Mouse (Mus musculus): ENCODE measurements at regions not wholly inside any gene's neighbourhood (a gene's known extent, or its start where the extent isn't known, plus 50 kb on each side); places are given as distances from the start of the nearest gene placed in this dataset.

DNA sequence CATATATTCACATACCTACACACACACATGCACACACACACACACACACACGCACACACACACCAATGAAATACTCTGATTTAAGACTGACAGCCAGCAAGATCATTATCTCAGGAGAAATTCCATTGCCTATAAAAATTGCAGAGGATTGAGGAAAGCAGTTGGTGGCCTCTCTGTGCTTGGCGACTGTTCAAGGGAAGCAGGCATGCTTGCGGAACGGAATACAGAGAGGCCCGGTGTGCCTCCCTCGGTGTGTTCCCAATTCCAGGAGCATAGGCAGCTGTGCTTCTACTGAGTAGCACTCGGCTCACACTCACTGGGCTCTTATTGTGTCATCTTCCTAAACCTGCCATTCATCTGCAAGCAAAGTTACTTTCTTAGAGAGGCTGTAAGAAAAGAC, 310.3 kb upstream of the Mki67 start:
- Histone ChIP-seq H3K4me2 (ENCODE audit: low read depth, low read length) (no peak overlapping the region), H3K9me3 (replicated peaks; ENCODE audit: control insufficient read depth, low read length) (no peaks in the 10 kb centered on the region), H3K9ac (replicated peaks; ENCODE audit: low read length) (no peak overlapping the region), H3K4me3 (ENCODE audit: low read depth, low read length) (no peak overlapping the region), H3K4me1 (ENCODE audit: control insufficient read depth, insufficient read depth, low read length) (no peaks in the 10 kb centered on the region), H3K36me3 (replicated peaks; ENCODE audit: control insufficient read depth, insufficient read depth, low read depth, low read length) (no peaks in the 10 kb centered on the region), H3K27ac (replicated peaks; ENCODE audit: low read depth, low read length) (no peak overlapping the region), H3K27me3 (ENCODE audit: control insufficient read depth, insufficient read depth, low read length) (no peaks in the 10 kb centered on the region)
- 71% methylated on average over 7 of the region's 7 CpGs for WGBS
- DNase-seq (ENCODE audit: low spot score) (no peak), ATAC-seq (replicated peaks; ENCODE audit: insufficient number of reproducible peaks, low FRiP score, low TSS enrichment, low read depth) (no peak)

DNA sequence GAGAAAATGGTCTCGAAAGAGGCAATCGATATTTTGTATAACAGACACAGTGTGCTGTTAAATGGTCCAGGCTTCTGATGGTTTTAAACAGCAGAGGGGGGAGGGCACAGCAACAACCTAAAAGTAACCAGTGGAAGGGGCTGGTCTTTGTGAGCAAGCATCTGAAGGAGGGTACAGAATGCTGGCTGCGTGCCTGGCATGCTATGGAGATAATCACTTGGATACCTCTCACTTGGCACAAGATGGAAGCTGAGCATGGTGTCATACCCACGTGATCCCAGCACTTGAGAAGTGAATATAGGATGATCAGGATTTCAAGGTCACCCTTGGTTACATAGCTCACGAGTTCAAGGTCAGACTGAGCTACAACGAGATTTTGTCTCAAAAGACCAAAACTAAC, 315.9 kb upstream of the Mki67 start:
- Histone ChIP-seq H3K36me3 (replicated peaks; ENCODE audit: control insufficient read depth, insufficient read depth, low read depth, low read length) (no peaks in the 10 kb centered on the region), H3K9ac (replicated peaks; ENCODE audit: low read length) (no peak overlapping the region), H3K27ac (replicated peaks; ENCODE audit: low read depth, low read length) (no peak overlapping the region), H3K4me2 (ENCODE audit: low read depth, low read length) (no peak overlapping the region), H3K27me3 (ENCODE audit: control insufficient read depth, insufficient read depth, low read length) (no peaks in the 10 kb centered on the region), H3K4me3 (ENCODE audit: low read depth, low read length) (no peak overlapping the region), H3K4me1 (ENCODE audit: control insufficient read depth, insufficient read depth, low read length) (no peaks in the 10 kb centered on the region), H3K9me3 (replicated peaks; ENCODE audit: control insufficient read depth, low read length) (no peaks in the 10 kb centered on the region)
- DNase-seq (ENCODE audit: low spot score) (no peak), ATAC-seq (replicated peaks; ENCODE audit: insufficient number of reproducible peaks, low FRiP score, low TSS enrichment, low read depth) (no peak)
- WGBS: 90% methylated on average over 6 of the region's 6 CpGs

DNA sequence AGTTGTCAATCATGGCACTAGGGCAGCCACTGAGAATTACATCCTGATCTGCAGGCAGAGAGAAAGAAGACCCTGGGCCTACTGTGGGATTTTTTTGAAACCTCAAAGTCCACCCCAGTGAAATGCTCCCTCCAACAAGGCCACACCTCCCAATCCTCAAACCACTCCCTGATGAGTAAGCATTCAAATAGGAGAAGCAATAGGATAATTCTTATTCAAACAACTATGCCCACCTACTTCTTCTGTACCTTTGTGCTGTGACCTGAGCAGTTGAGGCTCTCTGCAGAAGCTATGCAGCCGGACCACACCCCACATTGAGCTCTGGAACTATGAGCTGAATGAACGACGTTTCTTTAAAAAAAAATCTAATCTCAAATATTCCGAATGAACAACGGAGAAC, 317.4 kb upstream of the Mki67 start:
- Histone ChIP-seq H3K4me2 (ENCODE audit: low read depth, low read length) (no peak overlapping the region), H3K9ac (replicated peaks; ENCODE audit: low read length) (no peak overlapping the region), H3K9me3 (replicated peaks; ENCODE audit: control insufficient read depth, low read length) (no peaks in the 10 kb centered on the region), H3K36me3 (replicated peaks; ENCODE audit: control insufficient read depth, insufficient read depth, low read depth, low read length) (no peaks in the 10 kb centered on the region), H3K27me3 (ENCODE audit: control insufficient read depth, insufficient read depth, low read length) (no peaks in the 10 kb centered on the region), H3K4me1 (ENCODE audit: control insufficient read depth, insufficient read depth, low read length) (no peaks in the 10 kb centered on the region), H3K4me3 (ENCODE audit: low read depth, low read length) (no peak overlapping the region), H3K27ac (replicated peaks; ENCODE audit: low read depth, low read length) (no peak overlapping the region)
- ATAC-seq (replicated peaks; ENCODE audit: insufficient number of reproducible peaks, low FRiP score, low TSS enrichment, low read depth) (no peak), DNase-seq (ENCODE audit: low spot score) (no peak)
- 89% methylated on average over 5 of the region's 5 CpGs for WGBS

- H3K9ac ChIP-seq (replicated peaks; ENCODE audit: low read length): no peak overlapping the region
- H3K36me3 ChIP-seq (replicated peaks; ENCODE audit: control insufficient read depth, insufficient read depth, low read depth, low read length): no peaks in the 10 kb centered on the region
- DNase-seq (ENCODE audit: low spot score) (no peak), ATAC-seq (replicated peaks; ENCODE audit: insufficient number of reproducible peaks, low FRiP score, low TSS enrichment, low read depth) (no peak)
- no peak overlapping the region for H3K4me3 ChIP-seq (ENCODE audit: low read depth, low read length)
- H3K9me3 ChIP-seq (replicated peaks; ENCODE audit: control insufficient read depth, low read length): no peaks in the 10 kb centered on the region
- 81% methylated on average over 7 of the region's 7 CpGs for WGBS
- no peaks in the 10 kb centered on the region for H3K27me3 ChIP-seq (ENCODE audit: control insufficient read depth, insufficient read depth, low read length)
- H3K4me2 ChIP-seq (ENCODE audit: low read depth, low read length): no peak overlapping the region
- no peaks in the 10 kb centered on the region for H3K4me1 ChIP-seq (ENCODE audit: control insufficient read depth, insufficient read depth, low read length)
- H3K27ac ChIP-seq (replicated peaks; ENCODE audit: low read depth, low read length): no peak overlapping the region
These were observed 319.6 kb upstream of the Mki67 start for GRCm38 (mm10) chr7:136035735-136036134.

GRCm38 (mm10) chr7:136038072-136038471, 321.9 kb upstream of the Mki67 start:
- Histone ChIP-seq H3K27me3 (ENCODE audit: control insufficient read depth, insufficient read depth, low read length) (no peaks in the 10 kb centered on the region), H3K9me3 (replicated peaks; ENCODE audit: control insufficient read depth, low read length) (no peaks in the 10 kb centered on the region), H3K4me1 (ENCODE audit: control insufficient read depth, insufficient read depth, low read length) (no peaks in the 10 kb centered on the region), H3K4me2 (ENCODE audit: low read depth, low read length) (no peak overlapping the region), H3K9ac (replicated peaks; ENCODE audit: low read length) (no peak overlapping the region), H3K27ac (replicated peaks; ENCODE audit: low read depth, low read length) (no peak overlapping the region), H3K4me3 (ENCODE audit: low read depth, low read length) (no peak overlapping the region), H3K36me3 (replicated peaks; ENCODE audit: control insufficient read depth, insufficient read depth, low read depth, low read length) (no peaks in the 10 kb centered on the region)
- DNase-seq (ENCODE audit: low spot score): no peak
- ATAC-seq (replicated peaks; ENCODE audit: insufficient number of reproducible peaks, low FRiP score, low TSS enrichment, low read depth): no peak
- WGBS: 82% methylated on average over 5 of the region's 5 CpGs

DNA sequence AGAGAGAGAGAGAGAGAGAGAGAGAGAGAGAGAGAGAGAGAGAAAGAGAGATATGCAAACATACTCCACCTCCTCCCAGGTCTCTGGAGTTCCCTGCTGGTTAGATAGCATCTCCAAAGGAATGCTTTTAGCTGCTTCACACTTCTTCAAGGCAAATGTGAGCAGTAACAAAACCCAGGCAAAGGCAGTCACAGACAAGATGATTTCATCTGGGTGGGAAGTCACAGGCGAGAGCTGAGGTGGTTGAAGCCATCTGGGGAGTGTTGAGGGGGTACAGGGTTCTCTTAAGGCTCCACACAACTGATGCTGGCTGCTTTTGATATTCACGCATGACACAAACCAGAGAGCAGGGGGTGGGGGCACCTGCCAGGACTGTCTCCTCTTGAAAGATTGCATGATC, 322.7 kb upstream of the Mki67 start:
- Histone ChIP-seq H3K27me3 (ENCODE audit: control insufficient read depth, insufficient read depth, low read length) (no peaks in the 10 kb centered on the region), H3K4me3 (ENCODE audit: low read depth, low read length) (no peak overlapping the region), H3K4me2 (ENCODE audit: low read depth, low read length) (no peak overlapping the region), H3K9ac (replicated peaks; ENCODE audit: low read length) (no peak overlapping the region), H3K4me1 (ENCODE audit: control insufficient read depth, insufficient read depth, low read length) (no peaks in the 10 kb centered on the region), H3K36me3 (replicated peaks; ENCODE audit: control insufficient read depth, insufficient read depth, low read depth, low read length) (no peaks in the 10 kb centered on the region), H3K27ac (replicated peaks; ENCODE audit: low read depth, low read length) (no peak overlapping the region), H3K9me3 (replicated peaks; ENCODE audit: control insufficient read depth, low read length) (no peaks in the 10 kb centered on the region)
- DNase-seq (ENCODE audit: low spot score) (peak; percentile 43), ATAC-seq (replicated peaks; ENCODE audit: insufficient number of reproducible peaks, low FRiP score, low TSS enrichment, low read depth) (no peak)
- WGBS: 59% methylated on average over 2 of the region's 2 CpGs

GRCm38 (mm10) chr7:136041921-136042320, 325.8 kb upstream of the Mki67 start:
- H3K4me2 ChIP-seq (ENCODE audit: low read depth, low read length): no peak overlapping the region
- H3K4me1 ChIP-seq (ENCODE audit: control insufficient read depth, insufficient read depth, low read length): peaks cover 4% of the 10 kb centered on the region
- H3K36me3 ChIP-seq (replicated peaks; ENCODE audit: control insufficient read depth, insufficient read depth, low read depth, low read length): no peaks in the 10 kb centered on the region
- no peak overlapping the region for H3K4me3 ChIP-seq (ENCODE audit: low read depth, low read length)
- no peak overlapping the region for H3K9ac ChIP-seq (replicated peaks; ENCODE audit: low read length)
- ATAC-seq (replicated peaks; ENCODE audit: insufficient number of reproducible peaks, low FRiP score, low TSS enrichment, low read depth): no peak
- 35% methylated on average over 4 of the region's 4 CpGs for WGBS
- no peaks in the 10 kb centered on the region for H3K9me3 ChIP-seq (replicated peaks; ENCODE audit: control insufficient read depth, low read length)
- DNase-seq (ENCODE audit: low spot score): no peak
- no peak overlapping the region for H3K27ac ChIP-seq (replicated peaks; ENCODE audit: low read depth, low read length)
- no peaks in the 10 kb centered on the region for H3K27me3 ChIP-seq (ENCODE audit: control insufficient read depth, insufficient read depth, low read length)

DNA sequence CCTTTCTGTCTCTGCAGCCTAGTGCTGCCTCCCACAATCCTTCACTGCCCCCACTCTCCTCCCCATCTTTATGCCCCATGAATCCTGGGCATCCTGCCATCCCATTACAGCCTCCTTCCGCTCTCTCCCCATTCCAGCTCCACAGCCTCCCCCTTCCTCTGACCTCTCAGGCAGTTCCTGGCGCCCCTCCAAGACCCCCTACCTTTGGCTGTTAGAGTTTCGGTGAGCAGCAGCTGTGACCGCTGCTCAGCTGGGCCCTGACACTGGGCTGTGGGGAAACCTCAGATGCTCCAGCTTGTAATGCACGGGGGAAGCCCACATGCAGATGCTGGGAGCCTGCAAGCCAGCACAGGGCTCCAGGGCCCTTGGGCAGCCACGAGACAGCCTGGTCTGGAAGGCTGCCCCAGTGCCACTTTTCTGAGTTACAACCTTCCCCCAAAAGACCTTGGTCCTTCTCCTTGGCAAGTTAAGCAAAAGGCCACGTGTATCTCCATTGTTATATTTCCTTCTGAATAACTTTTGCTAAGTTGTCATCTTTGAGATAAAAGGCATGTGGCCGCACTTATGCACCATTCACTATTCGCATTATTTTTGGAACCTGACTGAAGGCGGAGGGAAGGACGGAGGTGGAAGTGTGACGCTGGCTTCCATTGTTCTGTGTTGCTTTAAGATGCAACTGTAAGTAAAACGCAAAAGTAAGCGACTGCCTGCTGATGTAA, 330.6 kb upstream of the Mki67 start:
- no peaks in the 10 kb centered on the region for H3K27me3 ChIP-seq (ENCODE audit: control insufficient read depth, insufficient read depth, low read length)
- ATAC-seq (replicated peaks; ENCODE audit: insufficient number of reproducible peaks, low FRiP score, low TSS enrichment, low read depth) (peak; percentile 57; the same call in 1 of the 2 replicates), DNase-seq (ENCODE audit: low spot score) (peak; percentile 39)
- WGBS: 20% methylated on average over 14 of the region's 14 CpGs
- H3K9ac ChIP-seq (replicated peaks; ENCODE audit: low read length): peak overlapping the region; percentile 7
- H3K4me2 ChIP-seq (ENCODE audit: low read depth, low read length): no peak overlapping the region
- H3K4me3 ChIP-seq (ENCODE audit: low read depth, low read length): no peak overlapping the region
- H3K4me1 ChIP-seq (ENCODE audit: control insufficient read depth, insufficient read depth, low read length): peaks cover 7% of the 10 kb centered on the region
- no peaks in the 10 kb centered on the region for H3K9me3 ChIP-seq (replicated peaks; ENCODE audit: control insufficient read depth, low read length)
- H3K27ac ChIP-seq (replicated peaks; ENCODE audit: low read depth, low read length): peak overlapping the region; percentile 82
- H3K36me3 ChIP-seq (replicated peaks; ENCODE audit: control insufficient read depth, insufficient read depth, low read depth, low read length): no peaks in the 10 kb centered on the region

All from embryonic facial prominence, embryonic 11.5 days (tissue).